Mouse (Mus musculus) R1 (cell line): ENCODE results near the gene Pbx4.

Experiments
- DNase-seq: peaks from one replicate; pipeline ENCODE4 v3.0.0-alpha.2; 2018; ENCODE audit warnings: low read depth, low spot score

Pbx4 gene

GRCm38 (mm10) chr8:69809820-69810219 lies 22.5 kb upstream of the Pbx4 start:
- DNase-seq = no peak

- DNase-seq = peak; percentile 79
Measured at GRCm38 (mm10) chr8:69814881-69815280, 17.4 kb upstream of the Pbx4 start.

GRCm38 (mm10) chr8:69815396-69815795 lies 16.9 kb upstream of the Pbx4 start:
- no peak for DNase-seq

GRCm38 (mm10) chr8:69820466-69820865 lies 11.8 kb upstream of the Pbx4 start:
- no peak for DNase-seq

- peak; percentile 73 for DNase-seq
Measured at GRCm38 (mm10) chr8:69821971-69822385, 10.3 kb upstream of the Pbx4 start.

- peak; percentile 85 for DNase-seq
Measured at GRCm38 (mm10) chr8:69822386-69823191, 9.7 kb upstream of the Pbx4 start, which contains the start of gene Lpar2. Gene Lpar2, plus strand, starts transcription at chr8:69822429.

GRCm38 (mm10) chr8:69826371-69826770 lies 5.9 kb upstream of the Pbx4 start:
- no peak for DNase-seq

- no peak for DNase-seq
Measured at GRCm38 (mm10) chr8:69837057-69837682, 4.9 kb downstream of the Pbx4 start.

DNA sequence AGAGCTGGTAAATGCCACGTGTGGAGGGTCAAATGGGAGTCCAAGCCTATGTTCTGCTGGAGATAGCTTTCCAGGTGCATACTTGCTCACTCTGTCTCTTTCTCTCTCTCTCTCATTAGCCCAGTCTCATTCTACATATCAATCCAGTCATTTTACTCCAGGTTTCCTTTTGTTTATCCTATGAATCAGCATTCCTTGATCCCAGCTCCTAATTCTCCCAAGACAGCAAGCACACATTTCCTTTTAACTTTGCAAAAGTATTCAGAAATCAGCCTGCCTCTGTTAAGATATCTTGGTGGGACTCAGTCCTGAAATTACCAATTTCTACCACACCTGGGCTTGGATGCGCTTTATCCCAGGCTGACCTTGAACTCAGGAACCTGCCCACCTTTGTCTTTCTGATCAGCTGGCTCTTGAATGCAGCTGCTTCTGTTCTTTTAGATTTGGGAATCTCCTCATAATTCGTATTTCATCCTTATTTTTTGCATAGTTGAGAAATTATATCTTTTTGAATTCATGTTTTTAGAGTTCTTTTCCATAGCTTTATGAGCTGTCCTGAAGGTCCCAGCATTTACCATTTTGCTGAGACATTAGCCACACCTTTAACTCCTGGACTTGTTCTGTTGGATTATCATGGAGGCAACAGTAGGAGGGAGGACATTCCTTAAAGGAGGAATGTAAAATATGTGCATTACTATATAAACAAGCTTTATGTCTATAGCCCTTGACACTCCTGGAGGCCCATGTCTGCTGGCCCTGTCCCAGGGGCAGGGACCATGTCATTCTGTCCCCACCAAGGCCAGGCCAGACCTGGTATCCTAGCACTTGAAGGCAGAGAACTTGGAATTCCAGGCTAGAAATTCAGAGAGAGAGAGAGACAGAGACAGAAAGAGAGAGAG lies 15.1 kb downstream of the Pbx4 start:
- peak; percentile 87 for DNase-seq

- peak; percentile 97 for DNase-seq
Measured at GRCm38 (mm10) chr8:69848951-69849350, 16.7 kb downstream of the Pbx4 start.

DNA sequence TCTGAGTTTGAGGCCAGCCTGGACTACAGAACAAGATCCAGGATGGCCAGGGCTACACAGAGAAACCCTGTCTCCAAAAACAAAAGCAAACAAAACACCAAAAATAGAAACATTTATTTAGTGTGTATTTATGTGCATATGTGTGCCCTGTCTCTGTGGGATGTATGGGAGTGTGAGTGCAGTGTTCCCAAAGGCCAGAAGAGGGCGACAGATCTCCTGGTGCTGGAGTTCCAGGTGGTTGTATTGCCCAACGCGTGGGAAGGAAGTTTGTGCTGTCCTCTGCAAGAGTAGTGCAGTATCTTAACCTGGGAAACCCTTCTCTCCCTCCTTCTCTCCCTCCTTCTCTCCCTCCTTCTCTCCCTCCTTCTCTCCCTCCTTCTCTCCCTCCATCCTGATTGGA lies 17.6 kb downstream of the Pbx4 start:
- DNase-seq = peak; percentile 83

DNA sequence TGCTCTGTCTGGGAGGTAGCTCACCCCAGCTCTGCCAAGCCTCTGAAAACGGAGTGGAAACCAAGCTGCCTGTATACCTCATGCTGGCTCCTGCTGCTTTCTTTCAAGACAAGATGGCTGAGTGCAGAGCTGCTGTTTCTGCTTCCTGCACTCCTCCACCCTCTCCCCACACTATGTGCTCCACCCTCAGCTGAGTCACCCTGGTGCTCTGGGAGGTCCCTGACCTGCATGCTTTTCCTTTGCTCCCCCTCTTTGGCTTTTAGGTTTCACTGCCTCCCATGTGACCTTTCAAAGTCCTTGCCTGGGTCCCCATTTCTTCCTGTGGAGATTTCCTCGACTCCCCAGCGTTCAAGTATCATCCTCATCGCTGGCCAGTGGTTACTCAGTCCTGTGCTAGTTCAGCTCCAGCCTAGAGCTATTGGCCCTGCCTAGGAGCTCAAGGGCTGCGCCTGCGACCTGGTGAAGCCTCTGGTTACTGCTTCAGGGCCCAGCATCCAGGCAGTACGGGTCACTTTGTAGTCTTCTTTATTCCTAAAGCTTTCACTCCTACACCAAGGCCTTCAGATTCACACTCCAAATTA lies 18.7 kb downstream of the Pbx4 start:
- peak; percentile 51 for DNase-seq

- peak; percentile 69 for DNase-seq
Measured at GRCm38 (mm10) chr8:69853869-69854268, 21.6 kb downstream of the Pbx4 start.

DNA sequence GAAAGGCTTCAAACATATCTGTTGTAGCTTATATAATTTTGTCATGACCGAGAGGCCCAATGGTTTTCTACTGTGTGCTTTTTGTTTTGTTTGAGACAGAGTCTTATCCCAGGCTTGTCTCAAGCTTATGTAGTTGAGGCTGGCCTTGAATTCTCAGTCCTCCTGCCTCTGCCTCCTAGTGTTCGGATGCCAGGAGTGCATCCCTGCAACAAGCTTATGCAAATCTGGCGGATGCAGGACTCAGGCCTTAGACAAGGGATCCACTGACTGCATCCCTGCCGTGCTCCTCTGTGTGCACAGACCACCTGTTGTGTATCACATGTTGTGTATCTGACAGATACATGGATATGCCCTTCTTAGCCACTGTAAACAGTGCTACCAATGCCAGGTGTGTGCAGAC lies 28.5 kb downstream of the Pbx4 start:
- peak; percentile 82 for DNase-seq

DNA sequence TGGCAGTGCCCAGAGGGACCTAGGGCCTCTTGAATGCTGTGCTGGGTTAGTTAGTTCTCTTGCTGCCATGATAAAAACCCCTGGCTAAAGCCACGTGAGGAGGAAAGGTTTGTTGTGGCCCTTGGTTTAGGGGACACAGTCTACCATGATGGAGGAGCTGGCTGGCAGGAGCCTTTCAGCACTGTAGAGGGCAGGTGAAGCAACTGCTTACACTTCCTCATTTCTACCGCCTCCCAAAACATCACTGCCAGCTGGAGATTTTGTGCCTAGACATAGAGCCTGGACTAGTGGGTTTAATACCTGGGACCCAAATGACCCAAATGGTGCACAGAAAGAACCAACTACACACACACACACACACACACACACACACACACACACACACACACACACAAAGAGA lies 29.0 kb downstream of the Pbx4 start:
- no peak for DNase-seq

DNA sequence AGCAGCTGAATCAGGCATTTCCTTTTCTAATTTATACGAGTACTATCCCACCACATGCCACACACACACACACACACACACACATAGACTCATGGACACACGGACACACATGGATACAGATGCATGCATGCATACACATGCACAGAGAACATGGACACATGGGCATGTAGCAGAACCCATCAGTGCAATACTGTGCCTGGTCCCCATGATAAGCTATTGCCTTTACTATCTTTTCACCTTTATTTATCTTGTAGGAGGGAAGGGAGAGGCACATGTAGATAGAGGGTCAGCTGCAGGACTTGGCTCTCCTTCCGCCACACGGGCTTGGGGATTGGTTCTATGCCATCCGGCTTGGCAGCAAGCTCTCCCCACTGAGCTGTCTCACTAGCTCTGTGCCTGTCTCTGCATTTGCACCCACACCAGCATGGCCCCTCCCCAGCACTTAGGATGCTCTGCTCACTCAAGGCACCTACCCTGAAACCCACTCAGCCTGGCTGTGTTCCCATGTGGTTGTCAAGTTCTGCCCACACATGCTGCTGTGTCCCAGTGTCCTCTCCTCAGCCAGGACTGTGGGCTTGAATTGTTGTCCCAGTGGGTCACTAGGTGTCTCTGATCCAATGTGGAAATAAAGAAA lies 31.2 kb downstream of the Pbx4 start:
- no peak for DNase-seq

GRCm38 (mm10) chr8:69864180-69864579 lies 31.9 kb downstream of the Pbx4 start:
- no peak for DNase-seq

DNA sequence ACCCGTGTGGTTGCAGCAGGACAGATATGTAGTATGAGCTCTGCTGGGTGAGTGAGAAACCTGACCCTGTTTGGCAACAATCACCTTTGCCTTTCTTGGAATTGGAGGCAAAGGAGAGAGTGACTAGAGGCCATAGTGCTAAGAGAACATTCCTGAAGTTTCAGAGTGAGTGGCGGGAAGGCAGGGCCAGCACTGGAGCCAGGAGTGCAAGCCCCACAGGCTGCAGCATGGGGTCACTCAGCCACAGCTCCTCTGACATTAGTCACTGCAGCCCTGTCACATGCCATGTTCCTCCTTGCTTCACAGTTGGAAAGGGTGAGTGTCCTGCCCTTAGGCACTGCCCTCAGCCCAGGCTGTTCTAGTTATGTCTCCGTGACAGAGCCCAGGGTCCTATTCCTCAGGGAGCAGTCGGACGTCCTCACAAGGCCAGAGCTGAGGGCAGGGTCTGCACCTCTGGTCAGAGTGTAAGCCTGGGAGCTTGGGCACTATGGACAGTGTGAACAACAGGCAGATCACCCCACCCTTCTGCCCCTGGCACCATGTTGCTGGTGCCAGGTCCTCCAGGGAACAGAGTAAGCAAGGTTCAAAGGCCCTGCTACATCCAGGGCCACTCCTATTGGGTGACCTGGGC lies 35.5 kb downstream of the Pbx4 start:
- DNase-seq = no peak

GRCm38 (mm10) chr8:69870003-69870765 lies 37.9 kb downstream of the Pbx4 start:
- no peak for DNase-seq

DNA sequence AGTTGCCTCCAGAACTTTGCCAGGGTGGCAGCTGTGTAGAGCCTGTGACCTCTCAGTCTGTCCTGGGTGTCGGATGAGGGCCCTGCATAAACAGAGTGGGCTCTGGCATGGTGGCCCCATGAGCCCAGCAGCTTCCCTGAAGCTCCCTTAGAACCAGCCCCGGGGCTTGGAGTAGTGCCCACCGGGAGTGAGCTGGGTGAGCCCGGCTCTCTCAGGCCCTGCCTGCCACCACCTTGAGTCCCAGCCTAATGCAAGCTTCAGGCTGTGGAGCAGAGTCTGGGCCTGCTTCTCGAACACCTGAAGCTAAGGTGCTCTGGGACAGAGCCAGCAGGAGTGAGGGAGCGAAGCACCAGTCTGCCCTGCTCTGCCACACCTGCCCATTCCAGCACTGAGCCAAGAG lies 38.6 kb downstream of the Pbx4 start:
- DNase-seq = no peak
